Mouse (Mus musculus) spleen, postnatal 14 days (tissue): ENCODE data around the gene Inpp5d.

Experiments used
- DNase-seq, 2 experiments: peaks; one replicate each; pipeline ENCODE4 v3.0.0; 2021 to 2022; ENCODE audit warnings: low spot score in 2 of 2

Gene Inpp5d

DNA sequence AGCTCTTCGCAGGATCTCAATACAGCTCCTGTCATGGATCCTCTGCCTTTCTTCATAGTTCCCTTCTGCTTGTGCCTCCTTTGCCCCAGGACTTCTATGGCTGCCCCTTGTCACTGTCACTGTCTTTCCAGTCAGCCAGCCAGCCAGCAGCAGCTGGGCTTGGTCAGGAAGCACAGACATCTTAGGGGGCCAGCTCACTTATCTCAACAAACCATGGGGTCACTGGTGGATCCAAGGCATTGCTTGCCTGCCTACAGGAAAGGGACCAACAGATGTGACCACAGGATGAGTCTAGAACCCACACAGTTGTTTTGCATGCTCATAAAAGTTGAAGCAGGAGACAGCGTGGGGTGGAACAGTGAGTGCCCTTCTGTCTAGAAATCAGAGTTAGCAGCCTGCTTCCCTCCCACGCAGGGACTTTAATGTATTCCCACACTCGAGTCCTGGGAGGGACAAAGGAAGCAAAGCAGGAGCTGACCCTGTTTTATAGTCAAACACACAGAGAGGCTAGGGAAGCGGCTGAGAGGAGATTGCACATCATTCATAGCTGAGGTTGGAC lies 79.9 kb downstream of the Inpp5d start:
- DNase-seq, result no peak

DNA sequence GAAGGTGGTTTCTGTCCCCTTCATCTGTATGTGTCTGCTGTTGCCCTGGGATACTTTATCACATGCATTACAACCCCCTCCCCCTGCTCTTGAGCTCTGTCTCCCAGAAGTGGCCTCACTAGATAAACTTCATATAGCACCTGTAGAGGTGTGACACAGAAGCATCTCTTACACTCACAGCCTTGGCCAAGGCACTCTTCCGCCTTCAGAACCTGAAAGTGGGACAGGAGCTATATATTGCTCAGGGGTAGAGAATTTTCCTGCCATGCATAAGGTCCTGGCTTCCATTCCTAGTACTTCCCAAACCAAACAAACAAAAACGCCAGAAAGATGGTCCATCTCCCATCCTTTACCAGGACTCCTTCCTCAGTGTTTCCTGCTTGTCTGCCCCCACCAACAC lies 84.1 kb downstream of the Inpp5d start:
- DNase-seq, result no peak

DNA sequence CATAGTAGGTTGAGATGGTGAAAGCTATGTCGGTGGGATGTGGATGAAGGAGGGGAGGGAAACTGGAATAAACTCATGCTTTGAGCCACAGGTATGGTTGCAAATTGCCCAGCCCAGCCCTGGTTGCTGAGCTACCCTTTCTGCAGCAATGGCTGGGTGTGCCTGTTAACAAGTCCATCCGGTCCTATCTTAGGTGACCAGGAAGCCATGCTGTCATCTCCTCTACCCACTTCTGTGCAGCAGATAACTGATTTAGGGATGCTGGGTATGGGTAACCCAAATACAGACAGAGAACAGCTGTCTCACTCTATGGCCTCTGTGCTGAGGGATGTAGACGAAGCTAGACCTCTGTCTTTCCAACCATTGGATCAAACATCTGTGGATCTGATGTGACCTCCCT lies 86.2 kb downstream of the Inpp5d start:
- peak in 1 of 2 experiments; percentile 14 for DNase-seq

DNA sequence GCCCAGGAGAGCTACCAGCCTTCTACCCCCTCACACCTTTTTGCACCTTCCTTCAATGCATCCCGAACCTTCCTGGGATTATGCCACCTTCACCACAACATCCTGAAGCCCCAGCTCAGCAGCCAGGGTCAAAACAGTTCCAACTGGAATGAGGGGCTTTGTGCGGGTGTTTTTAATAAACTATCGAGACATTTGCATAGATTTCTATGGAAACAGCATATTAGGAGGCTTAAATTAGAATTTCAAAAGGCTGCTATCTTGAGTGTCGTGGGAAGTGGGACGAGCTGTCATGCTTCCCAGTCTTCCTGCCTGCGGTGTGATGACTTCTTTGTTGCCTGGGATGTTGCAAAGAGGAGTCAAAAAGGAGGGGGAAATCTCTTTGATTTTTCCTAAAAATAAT lies 88.9 kb downstream of the Inpp5d start:
- DNase-seq, result no peak

DNA sequence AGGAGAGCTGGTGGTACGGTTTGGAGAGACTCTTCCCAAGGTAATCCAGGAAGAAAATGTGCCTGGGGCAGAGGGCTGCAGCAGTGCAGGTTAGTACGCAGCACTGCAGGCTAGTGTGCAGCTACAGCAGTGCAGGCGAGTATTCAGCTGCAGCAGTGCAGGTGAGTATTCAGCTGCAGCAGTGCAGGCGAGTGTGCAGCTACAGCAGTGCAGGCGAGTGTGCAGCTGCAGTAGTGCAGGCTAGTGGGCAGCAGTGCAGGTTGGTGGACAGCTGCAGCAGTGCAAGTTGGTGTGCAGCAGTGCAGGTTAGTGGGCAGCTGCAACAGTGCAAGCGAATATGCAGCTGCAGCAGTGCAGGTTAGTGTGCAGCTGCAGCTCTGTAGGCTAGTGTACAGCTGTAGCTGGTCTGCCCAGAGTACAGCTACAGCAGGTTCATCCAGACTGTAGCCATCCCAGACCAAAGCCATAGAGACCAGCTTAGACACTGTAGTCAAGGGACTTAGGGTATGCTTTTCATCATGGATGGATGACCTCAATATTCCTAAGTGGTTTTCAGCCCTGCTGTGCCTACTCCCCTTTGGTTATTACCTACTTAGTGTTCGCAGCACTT lies 89.7 kb downstream of the Inpp5d start:
- no peak for DNase-seq

DNA sequence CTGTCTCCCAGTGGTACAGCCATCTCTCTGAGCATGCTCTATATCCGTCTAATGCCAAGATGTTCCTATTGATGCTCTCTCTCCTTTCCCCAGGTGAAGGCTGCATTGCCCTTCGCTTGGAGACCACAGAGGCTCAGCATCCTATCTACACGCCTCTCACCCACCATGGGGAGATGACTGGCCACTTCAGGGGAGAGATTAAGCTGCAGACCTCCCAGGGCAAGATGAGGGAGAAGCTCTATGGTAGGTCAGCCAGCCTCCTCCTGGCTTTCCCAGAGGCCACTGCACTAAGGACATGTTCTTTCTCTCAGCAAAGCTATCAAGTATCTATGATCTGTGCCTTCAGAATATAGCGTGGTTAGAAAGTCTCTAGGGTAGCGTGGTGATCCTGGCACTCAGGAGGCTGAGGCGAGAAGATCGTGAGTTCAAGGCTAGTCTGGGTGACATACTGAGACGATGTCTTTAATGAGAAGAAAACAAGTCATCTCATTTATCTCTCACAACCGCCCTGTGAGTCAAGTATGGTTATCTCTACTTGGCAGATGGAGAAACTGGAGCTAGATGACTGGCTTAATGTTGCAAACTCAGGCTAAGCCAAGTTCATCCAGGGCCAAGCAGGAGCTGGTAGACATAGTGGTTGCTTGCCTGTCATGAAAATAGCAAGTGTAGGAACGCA lies 92.0 kb downstream of the Inpp5d start:
- peak in 1 of 2 experiments; percentile 21 for DNase-seq

DNA sequence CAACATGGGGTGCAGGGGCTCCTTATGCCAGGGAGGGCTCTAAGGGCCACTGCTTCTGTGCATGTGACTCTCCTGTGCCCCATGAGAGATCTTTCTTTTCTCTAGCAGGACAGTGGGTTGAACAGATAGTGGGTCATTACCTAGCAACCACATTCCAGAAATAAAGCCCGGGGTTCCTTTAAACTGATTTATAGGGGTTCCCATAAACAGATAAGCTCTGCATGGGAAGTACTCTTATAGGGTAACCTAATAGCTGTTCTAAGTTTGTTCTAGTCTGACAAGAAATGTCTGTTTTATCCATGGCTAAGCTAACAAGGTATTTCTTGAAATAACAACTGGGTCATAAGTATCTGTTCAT lies 92.5 kb downstream of the Inpp5d start:
- no peak for DNase-seq

DNA sequence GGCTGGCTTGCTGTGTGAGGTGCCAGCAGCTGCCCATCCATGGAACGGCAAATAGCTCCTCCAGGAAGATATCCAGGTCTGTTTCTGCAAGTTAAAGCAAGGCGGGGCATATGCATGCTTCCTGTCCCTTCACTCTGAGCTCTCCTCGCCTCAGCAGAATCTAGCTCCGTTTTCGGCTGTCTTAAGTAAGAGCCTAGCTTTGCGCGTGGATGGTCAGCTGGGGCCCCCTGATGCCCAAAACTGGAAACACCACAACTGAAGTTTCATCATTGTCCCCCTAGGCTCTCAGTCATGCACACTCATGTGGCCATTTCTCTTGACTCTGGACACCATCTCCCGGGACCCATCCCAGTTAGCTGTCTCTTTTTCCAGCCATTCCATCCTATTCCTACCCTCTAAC lies 101.3 kb downstream of the Inpp5d start:
- DNase-seq, result no peak

DNA sequence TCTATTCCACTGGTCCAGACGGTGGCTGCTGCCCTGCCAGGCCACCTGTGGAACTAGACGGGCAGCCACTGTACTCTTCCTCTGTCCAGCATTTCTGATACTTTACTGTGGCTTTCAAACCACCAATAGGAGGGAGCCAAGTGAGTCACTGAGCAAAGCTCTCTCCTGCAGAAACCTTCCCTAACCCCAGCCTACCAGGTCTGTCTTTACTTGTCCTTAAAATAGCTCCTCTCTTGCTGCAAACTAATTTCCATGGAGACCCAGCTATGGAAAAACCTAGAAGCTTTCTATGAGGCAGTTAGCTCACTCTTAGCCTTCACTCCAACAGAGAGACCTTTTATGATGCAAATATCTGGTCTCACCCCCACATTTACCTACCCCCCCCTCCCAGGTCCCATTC lies 102.0 kb downstream of the Inpp5d start:
- no peak for DNase-seq

DNA sequence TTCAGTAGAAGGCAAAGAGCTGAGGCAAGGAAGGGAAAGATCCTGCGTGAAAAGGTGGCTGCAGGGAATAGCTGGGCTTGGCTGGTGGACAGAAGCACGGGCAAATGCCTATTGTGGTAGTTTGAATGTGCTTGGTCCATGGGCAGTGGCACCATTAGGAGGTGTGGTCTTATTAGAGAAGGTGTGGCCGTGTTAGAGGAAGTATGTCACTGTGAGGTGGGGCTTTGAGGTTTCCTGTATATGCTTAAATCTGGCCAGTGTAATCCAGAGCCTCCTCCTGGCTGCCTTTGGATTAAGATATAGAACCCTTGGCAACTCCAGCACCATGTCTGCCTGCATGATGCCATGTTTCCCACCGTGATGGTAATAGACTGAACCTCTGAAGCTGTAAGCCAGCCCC lies 103.2 kb downstream of the Inpp5d start:
- no peak for DNase-seq

DNA sequence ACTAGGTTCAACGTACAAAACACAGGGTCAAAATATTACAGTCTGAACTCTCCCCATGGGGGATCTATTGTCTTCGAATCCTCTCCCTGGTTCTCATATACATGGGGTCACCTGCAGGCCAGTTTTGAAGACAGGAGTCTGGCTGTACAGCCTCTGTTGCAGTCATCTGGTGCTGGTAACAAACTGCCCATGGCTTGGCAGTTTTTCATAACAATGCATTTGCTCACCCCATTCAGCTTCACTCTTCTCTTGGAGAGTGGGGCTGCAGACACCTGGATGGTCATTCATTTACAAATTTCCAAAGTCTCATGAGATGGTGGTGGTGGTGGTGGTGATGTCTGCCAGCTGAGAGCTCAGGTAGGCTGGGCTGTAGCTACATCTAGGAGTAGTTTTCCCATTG lies 109.0 kb downstream of the Inpp5d start:
- no peak for DNase-seq

DNA sequence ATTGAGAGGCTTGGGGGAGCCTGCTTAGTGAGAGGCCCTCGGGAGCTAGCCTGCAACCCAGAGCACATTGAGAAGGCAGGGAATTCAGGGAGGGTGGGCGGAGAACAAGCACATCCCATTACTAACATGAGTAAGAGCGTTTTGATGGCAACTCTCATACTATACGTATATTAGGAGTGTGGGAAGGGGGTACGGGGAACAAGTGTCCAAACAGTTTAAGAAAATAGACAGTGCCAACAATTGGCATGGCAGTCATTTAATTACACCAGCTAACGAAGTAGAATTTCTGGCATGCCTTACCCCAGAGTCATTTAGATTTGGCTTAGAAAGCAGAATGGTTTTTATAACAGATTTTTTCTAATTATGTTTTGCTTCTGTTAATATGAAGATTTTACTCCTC lies 109.7 kb downstream of the Inpp5d start:
- DNase-seq, result no peak

DNA sequence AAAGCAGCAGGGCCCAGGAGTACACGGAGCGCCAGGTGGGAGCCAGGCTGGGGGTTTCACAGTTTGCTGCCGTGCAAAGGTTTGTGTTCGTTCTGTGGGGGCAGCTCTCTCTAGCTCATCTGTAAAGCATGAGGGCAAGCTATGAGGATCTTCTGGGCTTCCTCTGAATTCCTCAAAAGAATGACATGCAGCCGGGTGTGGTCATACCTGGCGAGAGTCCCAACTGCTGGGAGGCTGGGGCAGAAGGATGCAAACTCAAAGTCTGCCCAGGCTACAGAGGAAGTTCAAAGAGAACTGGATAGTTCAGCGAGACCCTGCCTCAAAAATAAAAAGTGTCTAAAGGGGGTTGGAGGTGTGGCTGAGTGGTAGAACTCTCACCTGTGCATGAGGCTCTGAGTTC lies 110.2 kb downstream of the Inpp5d start:
- no peak for DNase-seq

DNA sequence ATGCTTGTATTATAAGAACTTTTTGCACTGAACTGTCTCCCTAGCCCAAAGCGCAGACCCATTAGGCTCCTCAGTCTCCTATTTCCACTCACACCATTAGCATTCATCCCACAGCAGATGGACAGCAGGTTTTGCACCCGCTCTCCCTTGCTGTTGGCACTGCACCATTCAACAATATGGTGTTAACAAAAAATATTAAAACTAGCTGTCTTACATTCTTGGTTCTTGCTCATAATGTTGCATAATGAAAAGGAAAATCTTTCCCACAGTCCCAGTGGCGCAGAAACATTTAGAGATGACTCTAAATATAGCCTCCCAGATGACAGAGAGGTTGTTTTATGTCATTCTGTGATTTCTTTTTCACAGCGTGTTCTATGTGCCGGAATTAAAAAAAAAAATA lies 113.1 kb downstream of the Inpp5d start:
- no peak for DNase-seq

DNA sequence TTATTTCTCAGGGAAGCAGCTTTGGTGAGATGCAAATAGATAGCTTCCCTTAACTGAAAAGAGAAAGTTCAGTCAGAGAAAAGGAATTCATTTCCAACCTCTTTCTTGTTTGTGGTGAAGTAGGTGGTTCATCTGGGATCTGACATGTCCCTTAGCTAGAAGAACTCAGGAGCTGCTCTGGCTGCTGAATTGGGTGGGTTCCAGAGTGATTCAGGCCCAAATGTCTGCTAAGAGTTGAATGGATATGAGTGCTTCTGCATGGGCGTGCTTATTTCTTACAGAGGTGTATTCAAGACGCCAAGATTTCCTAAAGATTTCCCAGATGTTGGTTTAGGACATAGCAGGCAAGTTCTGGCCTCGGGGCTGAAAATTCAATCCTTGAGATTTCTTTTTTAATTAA lies 114.0 kb downstream of the Inpp5d start:
- no peak for DNase-seq

DNA sequence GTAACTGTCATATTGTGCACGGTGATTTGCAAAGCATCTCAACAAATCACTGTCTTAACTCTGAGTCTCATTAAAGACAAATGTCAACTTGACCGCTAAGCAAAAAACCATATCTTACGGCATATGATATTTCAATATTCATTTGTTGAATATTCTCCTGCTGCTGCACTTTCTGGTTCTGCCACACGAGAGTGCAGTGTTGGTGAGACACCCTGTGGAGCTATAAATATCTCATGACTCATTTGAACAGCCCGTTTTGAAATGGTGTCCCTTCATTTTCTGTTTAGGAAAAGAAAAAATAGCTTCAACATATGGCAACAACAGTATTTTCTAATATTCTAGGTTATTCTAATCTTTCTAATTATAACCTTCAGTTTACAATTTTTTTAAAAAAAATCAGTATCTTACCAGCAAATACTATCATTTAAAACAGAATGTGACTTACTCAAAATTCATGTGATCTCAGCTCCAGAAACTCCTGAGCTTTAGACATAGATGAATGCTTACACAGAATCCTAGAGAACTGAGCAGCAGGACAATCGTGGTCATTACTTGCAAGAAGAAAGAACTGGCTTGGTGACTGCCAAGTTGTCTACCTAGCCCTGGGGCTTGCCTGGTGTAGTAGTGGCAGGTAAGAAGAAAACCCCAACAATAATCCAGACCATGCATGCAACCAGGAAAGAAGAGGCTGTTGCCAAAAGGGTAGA lies 120.6 kb downstream of the Inpp5d start:
- DNase-seq, result no peak

DNA sequence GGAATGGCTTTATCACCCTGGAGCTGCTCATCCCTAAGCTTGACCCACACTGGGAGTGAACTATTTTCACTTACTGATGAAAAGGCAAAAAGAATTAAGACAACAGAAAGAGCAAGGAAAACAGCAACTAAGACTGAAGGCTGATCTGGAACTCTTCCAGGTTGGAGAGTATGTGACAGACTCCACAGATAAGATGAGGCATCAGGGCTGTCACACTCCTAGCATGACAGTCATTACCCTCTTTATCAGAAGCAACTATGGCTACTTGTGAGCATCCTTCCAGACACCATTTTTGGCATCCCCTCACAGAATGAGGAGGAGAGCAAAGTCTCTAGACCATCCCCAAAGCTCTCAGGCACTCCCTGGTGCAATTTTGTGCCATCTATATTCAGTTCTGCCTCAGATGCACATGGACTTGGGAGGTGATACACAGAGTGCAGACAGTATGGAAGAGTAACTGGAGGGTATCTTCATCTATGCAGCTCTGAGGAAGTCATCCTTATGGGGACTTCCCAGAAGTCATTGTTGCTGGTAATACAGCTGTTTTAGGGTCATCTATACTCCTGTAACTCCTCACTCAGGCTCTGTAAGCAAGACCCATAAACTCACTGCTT lies 129.4 kb downstream of the Inpp5d start:
- no peak for DNase-seq

DNA sequence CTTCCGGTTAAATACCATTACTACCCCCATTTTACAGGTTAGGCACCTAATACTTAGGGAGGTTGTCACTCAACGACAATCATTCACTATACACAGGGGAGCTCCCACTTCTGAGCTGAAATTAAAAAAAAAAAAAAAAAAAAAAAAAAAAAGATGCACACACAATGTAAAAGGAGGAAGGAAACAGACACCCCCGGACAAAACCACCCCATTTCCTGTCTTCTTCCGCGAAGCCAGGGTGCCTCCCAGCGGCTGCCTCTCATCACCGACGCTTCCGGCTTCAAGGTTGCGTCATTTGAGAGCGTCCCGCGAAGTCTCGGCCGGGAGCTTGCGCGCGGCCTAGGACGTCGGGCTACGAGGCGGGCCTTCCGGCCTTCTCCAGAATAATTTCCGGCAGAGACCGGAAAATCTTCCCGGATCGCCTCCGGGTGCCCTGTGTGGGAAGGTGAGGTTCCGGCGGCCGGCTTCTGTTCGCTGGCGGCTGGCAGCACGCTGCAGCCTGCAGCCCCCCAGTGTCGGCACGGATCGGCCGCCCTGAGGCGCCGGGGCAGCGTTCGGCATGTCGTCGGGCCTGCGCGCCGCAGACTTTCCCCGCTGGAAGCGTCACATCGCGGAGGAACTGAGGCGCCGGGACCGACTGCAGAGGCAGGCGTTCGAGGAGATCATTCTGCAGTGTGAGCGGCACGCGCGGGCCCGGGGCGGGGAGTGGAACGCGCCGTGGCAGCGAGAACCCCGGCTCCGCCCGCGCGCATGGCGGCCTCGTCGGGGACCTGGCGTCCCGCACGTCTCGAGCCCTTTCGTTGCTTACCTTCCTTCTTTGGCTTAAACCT lies 135.7 kb downstream of the Inpp5d start, which contains the start of gene Atg16l1:
Gene Atg16l1, plus strand, starts transcription at position 230 of the 830 bp plus-strand sequence.
- DNase-seq, result peak; percentile 83 to 91

DNA sequence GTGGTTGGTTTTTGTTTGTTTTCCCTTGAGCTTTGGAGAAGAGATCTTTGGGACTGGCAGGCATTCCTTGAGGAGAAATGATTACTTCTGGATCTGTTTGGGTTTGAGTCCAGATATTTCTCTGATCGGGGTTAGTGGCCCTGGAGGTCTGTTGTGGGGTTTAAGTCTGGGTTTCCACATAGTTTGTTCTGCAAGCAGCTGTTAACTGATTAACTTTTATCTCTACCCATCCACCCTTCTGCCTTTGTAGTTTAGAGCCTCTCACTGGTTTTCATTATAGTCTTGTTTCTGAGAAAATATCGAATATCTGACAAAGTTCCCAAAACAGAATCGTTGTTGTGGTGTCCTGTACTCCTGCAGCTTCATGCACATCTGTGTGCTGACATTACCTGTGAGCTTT lies 143.7 kb downstream of the Inpp5d start:
- no peak for DNase-seq

DNA sequence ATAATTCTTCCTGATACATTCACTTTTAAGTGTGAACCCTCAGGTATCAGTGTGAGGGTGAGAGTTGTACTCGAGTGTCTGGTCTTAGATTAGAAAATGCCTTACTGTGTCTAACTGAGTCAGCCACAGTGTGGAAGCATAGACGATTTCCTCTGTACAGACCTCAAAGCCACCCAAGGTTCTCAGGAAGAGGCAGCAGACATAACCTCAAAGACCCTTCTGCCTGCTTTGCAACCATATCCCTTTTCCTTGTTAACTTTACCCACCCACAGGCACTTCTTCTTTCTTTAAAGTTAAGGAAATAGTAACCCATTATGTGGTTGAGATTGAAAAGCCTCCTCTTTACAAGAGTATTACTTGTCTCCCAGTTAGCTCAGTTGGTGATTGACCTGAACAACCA lies 145.6 kb downstream of the Inpp5d start:
- no peak for DNase-seq

DNA sequence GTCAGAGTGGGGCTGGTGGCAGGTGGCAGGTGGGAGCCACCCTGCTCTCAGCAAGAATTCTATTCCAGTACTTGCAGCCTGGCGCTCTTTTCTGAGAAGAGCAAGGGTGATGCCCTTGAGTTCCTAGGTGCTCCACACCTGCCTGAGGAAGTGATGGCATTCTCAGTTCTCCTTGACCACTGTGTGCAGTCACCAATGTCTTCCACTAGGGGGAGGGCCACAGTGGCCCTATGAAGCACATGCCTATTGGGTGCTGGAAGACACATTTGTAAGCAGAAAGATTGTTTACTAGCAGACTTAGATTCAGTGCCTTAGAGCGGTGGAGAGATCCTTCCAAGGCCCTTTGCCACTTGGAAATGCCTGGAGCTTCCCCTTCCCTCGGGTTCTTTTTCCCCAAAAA lies 146.1 kb downstream of the Inpp5d start:
- DNase-seq, result peak; percentile 17 to 36

DNA sequence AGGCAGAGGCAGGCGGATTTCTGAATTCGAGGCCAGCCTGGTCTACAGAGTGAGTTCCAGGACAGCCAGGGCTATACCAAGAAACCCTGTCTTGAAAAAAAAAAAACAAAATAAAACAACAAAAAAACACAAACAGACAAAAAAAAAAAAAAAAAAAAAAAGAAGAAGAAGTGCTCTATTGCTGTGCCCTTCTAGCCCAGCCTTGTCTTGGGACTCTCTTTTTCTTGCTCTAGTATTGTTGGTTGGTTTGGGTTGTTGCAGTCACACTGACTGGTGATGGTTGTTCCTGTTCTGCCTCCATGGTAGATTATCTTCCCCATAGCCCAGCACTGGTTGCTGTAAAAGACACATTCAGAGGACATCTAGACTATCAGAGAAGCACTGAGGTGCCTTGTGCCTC lies 149.2 kb downstream of the Inpp5d start:
- no peak for DNase-seq
